Mouse (Mus musculus) liver, postnatal 0 days (tissue): ENCODE results near the gene Sh3bgr. TPM values are rescaled to one million over a fixed set of nuclear protein-coding genes. Genes with fewer than 3 reads are reported as not detected.

ENCODE experiments used
- ATAC-seq: fragments of 200-750 bp; cut with Nextera tagmentation; 2 replicates; pipeline ENCODE4 v1.8.0; 2017; ENCODE audit warnings: mild to moderate bottlenecking, moderate library complexity
- DNase-seq: peaks from one replicate; pipeline ENCODE4 v3.0.0-alpha.2; 2016
- H3K27ac ChIP-seq: fragments of 300-500 bp; sonication (generic); 2 replicates; pipeline ENCODE4 v1.5.1; 2014; ENCODE audit warnings: antibody characterized with exemption, moderate library complexity, mild to moderate bottlenecking, low read depth
- H3K27me3 ChIP-seq: fragments of 300-500 bp; sonication (generic); 2 replicates; pipeline ENCODE4 v1.6.1; 2014; ENCODE audit warnings: low read length, control low read depth, mixed read lengths; ENCODE audit not compliant: insufficient read depth
- H3K36me3 ChIP-seq: fragments of 300-500 bp; sonication (generic); replicated peaks from 2 replicates; pipeline ENCODE4 v1.6.1; 2014; ENCODE audit warnings: mild to moderate bottlenecking, control low read depth, low read length, moderate library complexity, mixed read lengths; ENCODE audit not compliant: insufficient read depth
- H3K4me1 ChIP-seq: fragments of 300-500 bp; sonication (generic); 2 replicates; pipeline ENCODE4 v1.6.1; 2014; ENCODE audit warnings: antibody characterized with exemption, mild to moderate bottlenecking, control low read depth; ENCODE audit not compliant: insufficient read depth
- H3K4me2 ChIP-seq: fragments of 300-500 bp; sonication (generic); 2 replicates; pipeline ENCODE4 v1.6.1; 2014; ENCODE audit warnings: low read depth, mild to moderate bottlenecking, low read length, moderate library complexity, mixed read lengths
- H3K4me3 ChIP-seq: fragments of 300-500 bp; sonication (generic); 2 replicates; pipeline ENCODE4 v1.5.1; 2014; ENCODE audit warnings: low read depth, low read length
- H3K9ac ChIP-seq: fragments of 300-500 bp; sonication (generic); replicated peaks from 2 replicates; pipeline ENCODE4 v1.6.1; 2014; ENCODE audit warnings: mild to moderate bottlenecking, moderate library complexity
- H3K9me3 ChIP-seq: fragments of 300-500 bp; sonication (generic); 2 replicates; pipeline ENCODE4 v1.6.1; 2016; ENCODE audit warnings: mild to moderate bottlenecking, control low read depth, low read length, mixed read lengths
- CTCF ChIP-seq: sonication (generic); IDR thresholded peaks from 2 replicates; pipeline ENCODE4 v1.5.1; 2016; ENCODE audit warnings: antibody characterized with exemption, low read depth
- EP300 ChIP-seq: IDR thresholded peaks from 2 replicates; pipeline ENCODE4 v1.6.1; 2016; ENCODE audit warnings: antibody characterized with exemption, low read depth, mild to moderate bottlenecking
- WGBS: fragments of 180-500 bp; shearing (Covaris S2); extraction: QIAGEN DNeasy Blood & Tissue Kit; methylation state at CpG from one replicate; pipeline ENCODE4 v1.1.7; 2014; ENCODE audit not compliant: insufficient replicate concordance; 5-methylcytosine and 5-hydroxymethylcytosine counted together
- polyA plus RNA-seq: library from polyadenylated mRNA; unstranded; fragments of >200 nt; fragmentation: Nextera tagmentation; extraction: Ambion mirVana; gene quantifications from 2 replicates; pipeline ENCODE4 v1.2.1, GENCODE M21; 2015

Gene Sh3bgr
- polyA plus RNA-seq, 1 experiment from 2014 or later, result not detected

DNA sequence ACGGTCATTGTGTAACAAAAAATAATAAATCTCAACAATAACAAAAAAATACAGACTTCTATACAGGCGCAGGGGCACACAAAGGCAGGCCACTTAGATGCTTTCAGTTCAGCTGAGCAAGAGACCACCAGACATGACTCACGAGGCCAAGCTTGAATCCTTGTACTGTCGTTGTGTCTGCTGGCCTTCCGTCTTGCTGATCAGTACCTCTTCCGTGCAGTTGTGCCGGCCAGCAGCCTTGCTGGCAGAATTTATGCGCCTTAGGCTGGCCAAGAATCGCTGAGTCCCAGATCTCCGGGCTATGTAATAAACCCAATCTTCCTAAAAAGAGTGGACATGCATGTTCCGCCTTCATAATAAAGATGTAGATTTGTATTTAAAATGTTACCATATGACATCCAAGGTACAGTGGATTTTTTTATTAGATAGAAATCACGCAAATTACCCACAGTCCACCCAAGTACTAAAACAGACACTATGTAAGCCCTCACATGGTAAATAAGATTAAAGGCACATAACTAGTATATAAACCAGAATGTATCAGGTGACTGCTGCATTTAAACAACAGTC is 41.7 kb upstream of the Sh3bgr start:
- Histone ChIP-seq H3K36me3 (no peaks in the 10 kb centered on the region), H3K9me3 (no peaks in the 10 kb centered on the region), H3K4me3 (peak overlapping the region; percentile 57), H3K27ac (no peak overlapping the region; the same call in 1 of the 2 replicates), H3K9ac (peak overlapping the region; percentile 71), H3K27me3 (no peaks in the 10 kb centered on the region), H3K4me1 (peaks cover 5% of the 10 kb centered on the region; the same call in 1 of the 2 replicates), H3K4me2 (peak overlapping the region; percentile 92)
- no peak for DNase-seq
- ATAC-seq, result no peak
- WGBS, result 66% methylated on average over 12 of the region's 12 CpGs
- no peak for TF ChIP-seq EP300
- no peak for TF ChIP-seq CTCF

DNA sequence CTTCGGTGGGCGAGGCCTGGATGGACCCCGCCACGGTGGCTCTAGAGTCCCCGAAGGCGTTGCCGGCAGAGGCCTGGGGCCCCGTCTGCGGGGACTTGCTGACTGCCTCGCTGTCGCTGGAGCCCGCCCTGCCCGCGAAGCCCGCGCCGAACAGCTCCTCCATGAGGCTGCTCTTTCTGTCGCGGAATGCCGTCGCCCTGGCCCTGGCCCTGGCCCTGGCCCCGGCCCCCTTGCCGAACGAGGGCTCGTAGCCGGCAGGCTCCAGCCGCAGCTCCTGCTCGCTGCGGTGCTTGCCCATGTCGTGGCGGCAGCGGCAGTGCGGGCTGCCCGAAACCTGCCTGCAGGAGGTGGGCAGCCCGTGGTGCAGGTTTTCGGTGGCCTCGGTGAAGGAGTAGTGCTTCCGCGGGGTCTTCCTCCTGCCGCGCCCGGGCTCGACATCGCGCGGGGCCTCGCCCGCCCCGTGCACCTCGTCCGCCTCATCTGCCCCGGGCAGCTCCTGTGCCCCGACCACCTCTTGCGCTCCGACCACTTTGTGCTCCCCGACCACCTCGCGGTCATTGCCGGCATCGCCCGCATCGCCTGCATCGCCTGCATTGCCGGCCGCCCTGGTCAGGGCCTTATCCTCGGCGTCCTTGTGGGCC is 41.0 kb upstream of the Sh3bgr start:
- DNase-seq, result peak; percentile 63
- no peaks in the 10 kb centered on the region for H3K36me3 ChIP-seq
- peaks cover 5% of the 10 kb centered on the region; the same call in 1 of the 2 replicates for H3K4me1 ChIP-seq
- peak overlapping the region; percentile 92 for H3K4me2 ChIP-seq
- WGBS, result 4% methylated on average over 59 of the region's 67 CpGs
- TF ChIP-seq CTCF (peak; percentile 55), EP300 (no peak)
- no peaks in the 10 kb centered on the region for H3K27me3 ChIP-seq
- peak; percentile 80 for ATAC-seq
- no peaks in the 10 kb centered on the region for H3K9me3 ChIP-seq
- H3K4me3 ChIP-seq, result peak overlapping the region; percentile 57
- H3K27ac ChIP-seq, result no peak overlapping the region
- H3K9ac ChIP-seq, result peak overlapping the region; percentile 71

DNA sequence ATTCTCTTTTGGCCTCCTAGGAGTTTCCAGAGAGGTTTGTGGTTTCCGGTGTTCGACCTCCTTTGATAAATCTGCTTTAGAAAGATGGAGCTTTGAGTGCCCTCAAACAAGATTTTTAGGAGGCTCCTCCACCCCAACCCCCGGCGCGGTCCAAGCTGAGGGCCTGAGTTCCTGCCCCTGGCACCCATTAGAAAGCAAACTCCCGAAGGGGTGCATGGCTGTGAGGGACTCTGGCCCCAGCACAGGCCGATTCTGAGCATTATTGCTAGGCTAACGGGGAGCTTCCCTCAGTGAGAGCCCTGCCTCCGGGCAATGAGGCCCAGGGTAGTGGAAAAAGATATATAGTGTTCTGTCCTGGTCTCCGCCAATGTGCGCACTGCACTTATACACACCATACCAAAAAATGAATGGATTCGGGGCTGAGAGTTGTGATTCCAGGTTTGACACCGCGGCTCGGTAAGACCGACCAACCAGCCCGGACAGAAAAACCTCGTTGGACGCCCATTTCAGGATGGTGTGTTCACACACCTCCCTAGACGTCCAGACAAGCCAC is 40.4 kb upstream of the Sh3bgr start:
- Histone ChIP-seq H3K9me3 (no peaks in the 10 kb centered on the region), H3K4me3 (peak overlapping the region; percentile 57), H3K27me3 (no peaks in the 10 kb centered on the region), H3K36me3 (no peaks in the 10 kb centered on the region), H3K9ac (peak overlapping the region; percentile 71), H3K4me1 (peaks cover 5% of the 10 kb centered on the region; the same call in 1 of the 2 replicates), H3K27ac (no peak overlapping the region), H3K4me2 (peak overlapping the region; percentile 92)
- TF ChIP-seq EP300 (no peak), CTCF (no peak)
- 76% methylated on average over 20 of the region's 20 CpGs for WGBS
- DNase-seq (no peak), ATAC-seq (no peak)

DNA sequence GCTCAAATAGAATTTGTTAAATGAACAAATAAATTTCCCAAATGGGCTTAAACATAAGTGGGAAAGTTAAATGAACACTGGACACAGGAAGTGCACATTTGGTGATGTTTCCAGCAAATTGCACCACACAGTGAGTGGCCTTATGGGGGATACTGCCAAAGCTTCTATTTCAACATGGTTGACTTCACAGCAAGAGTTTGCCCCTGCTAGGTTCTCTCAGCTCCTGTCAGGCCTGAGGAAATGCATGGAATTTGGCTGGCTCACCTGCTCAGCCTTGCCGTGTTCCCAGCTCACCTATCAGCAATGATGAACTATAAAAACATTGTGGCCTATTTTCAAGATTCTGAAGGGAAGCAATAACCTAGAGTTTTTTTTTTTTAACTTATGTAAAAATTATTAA is 39.3 kb upstream of the Sh3bgr start:
- 87% methylated on average over 1 of the region's 1 CpGs for WGBS
- no peak overlapping the region for H3K27ac ChIP-seq
- no peaks in the 10 kb centered on the region for H3K36me3 ChIP-seq
- no peak for DNase-seq
- no peaks in the 10 kb centered on the region for H3K27me3 ChIP-seq
- H3K4me1 ChIP-seq, result peaks cover 5% of the 10 kb centered on the region; the same call in 1 of the 2 replicates
- TF ChIP-seq CTCF (no peak), EP300 (no peak)
- H3K4me3 ChIP-seq, result no peak overlapping the region
- no peak overlapping the region for H3K4me2 ChIP-seq
- H3K9ac ChIP-seq, result no peak overlapping the region
- ATAC-seq, result no peak
- H3K9me3 ChIP-seq, result no peaks in the 10 kb centered on the region

DNA sequence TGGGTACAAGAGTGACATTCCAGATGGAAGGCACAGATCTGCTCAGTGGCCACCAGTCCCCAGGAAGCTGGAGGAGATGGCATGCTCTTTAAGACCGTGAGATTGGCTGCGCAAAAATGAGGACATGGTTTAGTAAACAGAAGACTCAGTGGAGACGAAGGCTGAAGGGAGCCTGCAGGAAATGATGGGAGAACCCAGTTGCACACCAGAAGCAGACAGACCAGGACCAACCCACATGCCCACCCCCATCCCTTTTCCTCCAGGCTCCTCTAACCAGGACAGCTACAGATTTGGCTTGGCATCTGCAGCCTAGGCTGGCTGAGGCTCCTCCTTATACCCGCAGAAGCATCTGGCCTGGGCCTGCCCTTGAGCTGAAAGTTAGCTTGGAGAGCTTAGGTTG is 38.9 kb upstream of the Sh3bgr start:
- H3K9ac ChIP-seq, result no peak overlapping the region
- peaks cover 5% of the 10 kb centered on the region; the same call in 1 of the 2 replicates for H3K4me1 ChIP-seq
- no peak overlapping the region for H3K27ac ChIP-seq
- H3K36me3 ChIP-seq, result no peaks in the 10 kb centered on the region
- H3K27me3 ChIP-seq, result no peaks in the 10 kb centered on the region
- no peak overlapping the region for H3K4me3 ChIP-seq
- H3K9me3 ChIP-seq, result no peaks in the 10 kb centered on the region
- no peak for ATAC-seq
- WGBS, result 85% methylated on average over 4 of the region's 4 CpGs
- no peak for DNase-seq
- H3K4me2 ChIP-seq, result no peak overlapping the region
- TF ChIP-seq CTCF (no peak), EP300 (no peak)

DNA sequence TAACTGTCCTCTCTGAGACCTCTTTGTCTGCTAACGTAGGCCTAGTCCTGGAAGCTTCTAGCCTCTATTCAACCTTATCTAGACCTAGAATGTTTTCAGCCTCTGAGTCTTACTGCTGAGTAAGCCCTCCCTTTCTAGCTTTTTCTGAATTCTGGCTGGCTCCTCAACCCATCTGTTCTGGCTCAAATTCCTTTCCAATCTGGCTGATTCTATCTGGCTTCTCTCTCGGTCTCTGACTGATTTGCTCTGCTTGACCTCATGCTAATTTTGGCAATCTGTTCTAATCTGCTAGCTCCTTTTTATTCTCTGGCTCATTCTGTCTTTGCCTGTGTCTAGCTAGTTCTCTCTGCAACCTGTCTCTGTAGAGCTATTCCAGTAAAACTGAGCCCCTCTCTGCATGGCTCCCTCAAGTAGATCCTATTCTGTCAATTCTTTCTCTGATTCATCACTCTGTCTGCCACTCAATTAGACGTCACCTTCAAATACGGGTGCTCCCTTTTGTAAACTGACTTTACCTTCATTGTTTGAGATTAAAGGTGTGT is 34.5 kb upstream of the Sh3bgr start:
- no peak overlapping the region for H3K9ac ChIP-seq
- DNase-seq (no peak), ATAC-seq (no peak)
- H3K36me3 ChIP-seq, result no peaks in the 10 kb centered on the region
- H3K9me3 ChIP-seq, result no peaks in the 10 kb centered on the region
- no peak overlapping the region for H3K4me3 ChIP-seq
- no peak overlapping the region for H3K27ac ChIP-seq
- no peaks in the 10 kb centered on the region for H3K27me3 ChIP-seq
- 57% methylated on average over 4 of the region's 4 CpGs for WGBS
- H3K4me1 ChIP-seq, result no peaks in the 10 kb centered on the region
- TF ChIP-seq CTCF (no peak), EP300 (no peak)
- no peak overlapping the region for H3K4me2 ChIP-seq
